Mouse (Mus musculus): ENCODE data around the gene Ccl21a. TPM values are rescaled to one million over a fixed set of nuclear protein-coding genes. Genes with fewer than 3 reads are reported as not detected.
"Not testable (repeated sequence)": the region's sequence is repeated elsewhere in the genome, so short reads cannot be mapped to it uniquely, and the experiment has no call there.

Ccl21a gene
- total RNA-seq (2021) (10 to 100 TPM in 1 of 2 experiments, 1 to 10 TPM in 1; 5.7 to 12.2 TPM), polyA plus RNA-seq (2012; rRNA removed) (2.3 and 3.8 TPM in 2 replicates)
- long read RNA-seq, partial matches to known transcripts: 0 of 2 reads
- long read RNA-seq, other reads (novel, unspliced or antisense): 0 of 2 reads

GRCm38 (mm10) chr4:42773893-42774292 lies at the start of gene Ccl21a:
Gene Ccl21a, minus strand, starts transcription at chr4:42773993.
- DNase-seq: not testable (repeated sequence)

DNA sequence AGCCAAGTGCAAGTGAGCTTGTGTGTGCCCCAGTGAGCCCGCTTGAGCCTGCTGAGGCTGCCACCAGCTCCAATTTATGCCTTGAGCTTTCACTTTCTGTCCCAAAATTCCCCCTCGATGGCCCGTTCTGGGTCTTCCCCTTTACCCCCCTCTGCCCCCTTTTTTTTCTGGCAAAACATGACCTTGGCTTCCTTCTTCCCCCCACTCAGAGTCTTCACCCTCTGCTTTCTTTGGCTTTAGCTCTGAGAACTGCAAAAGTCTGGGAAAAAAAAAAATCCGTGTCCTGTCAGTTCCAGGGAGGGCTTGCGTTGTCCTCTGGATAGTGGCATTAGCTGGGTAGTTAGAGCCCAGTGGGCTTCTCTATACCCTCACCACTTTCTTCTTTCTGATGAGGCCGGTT lies 17.3 kb downstream of the Ccl21a start, which contains the start of gene Ccl19:
Gene Ccl19 (minus strand): TSS at position 101 of the 400 bp plus-strand sequence.
- DNase-seq: not testable (repeated sequence)

GRCm38 (mm10) chr4:42735245-42735644 lies 38.5 kb downstream of the Ccl21a start, which contains the start of gene 4930578G10Rik:
Gene 4930578G10Rik, plus strand, starts transcription at chr4:42735545.
- not testable (repeated sequence) for DNase-seq

Other genes starting within 250 kb of the Ccl21a start
- not detected for gene Fam205a2, start 245.8 kb downstream of the Ccl21a start, total RNA-seq (2021)
- not detected in 2 replicates for gene Fam205a2, start 245.8 kb downstream of the Ccl21a start, polyA plus RNA-seq (2012; rRNA removed)
- not detected for gene Gm10591, start 161.8 kb downstream of the Ccl21a start, total RNA-seq (2021)
- not detected in 2 replicates for gene Gm10591, start 161.8 kb downstream of the Ccl21a start, polyA plus RNA-seq (2012; rRNA removed)
- 10 to 100 TPM; 14.5 to 24.0 TPM for gene Gm2564, start 144.3 kb downstream of the Ccl21a start, total RNA-seq (2021)
- gene Gm2564, start 144.3 kb downstream of the Ccl21a start, polyA plus RNA-seq (2012; rRNA removed): 13.6 and 16.2 TPM in 2 replicates
- gene Ccl27b, start 118.7 kb downstream of the Ccl21a start, total RNA-seq (2021): not detected
- gene Ccl27b, start 118.7 kb downstream of the Ccl21a start, polyA plus RNA-seq (2012; rRNA removed): not detected in 2 replicates
- not detected for gene Il11ra2, start 112.1 kb downstream of the Ccl21a start, total RNA-seq (2021)
- 0.34 and 0.61 TPM in 2 replicates for gene Il11ra2, start 112.1 kb downstream of the Ccl21a start, polyA plus RNA-seq (2012; rRNA removed)
- gene 4930578G10Rik, start 38.4 kb downstream of the Ccl21a start, total RNA-seq (2021): under 1 TPM in 1 of 2 experiments, not detected in 1; 0.55 TPM
- gene 4930578G10Rik, start 38.4 kb downstream of the Ccl21a start, polyA plus RNA-seq (2012; rRNA removed): 0.26 TPM in 1 of 2 replicates, not detected in the other
- gene Ccl19, start 17.4 kb downstream of the Ccl21a start, total RNA-seq (2021): 1 to 10 TPM; 1.8 to 6.7 TPM
- gene Ccl19, start 17.4 kb downstream of the Ccl21a start, polyA plus RNA-seq (2012; rRNA removed): 25.5 and 29.5 TPM in 2 replicates
- gene Fam205a1, start 79.9 kb upstream of the Ccl21a start, total RNA-seq (2021): not detected
- not detected in 2 replicates for gene Fam205a1, start 79.9 kb upstream of the Ccl21a start, polyA plus RNA-seq (2012; rRNA removed)
- gene Gm12394, start 82.8 kb upstream of the Ccl21a start, total RNA-seq (2021): under 1 TPM in 1 of 2 experiments, not detected in 1; 0.14 TPM
- gene Gm12394, start 82.8 kb upstream of the Ccl21a start, polyA plus RNA-seq (2012; rRNA removed): not detected in 2 replicates
- gene Fam205c, start 100.2 kb upstream of the Ccl21a start, total RNA-seq (2021): under 1 TPM in 1 of 2 experiments, not detected in 1; 0.17 TPM
- not detected in 2 replicates for gene Fam205c, start 100.2 kb upstream of the Ccl21a start, polyA plus RNA-seq (2012; rRNA removed)
- 1 to 10 TPM in 1 of 2 experiments, under 1 TPM in 1; 0.92 to 2.6 TPM for gene Phf24, start 142.7 kb upstream of the Ccl21a start, total RNA-seq (2021)
- gene Phf24, start 142.7 kb upstream of the Ccl21a start, polyA plus RNA-seq (2012; rRNA removed): 1.8 and 3.1 TPM in 2 replicates
- gene Dnajb5, start 175.8 kb upstream of the Ccl21a start, total RNA-seq (2021): 10 to 100 TPM; 17.7 to 18.3 TPM
- gene Dnajb5, start 175.8 kb upstream of the Ccl21a start, polyA plus RNA-seq (2012; rRNA removed): 7.4 TPM in 2 replicates
- gene 1700022I11Rik, start 195.6 kb upstream of the Ccl21a start, total RNA-seq (2021): not detected
- gene 1700022I11Rik, start 195.6 kb upstream of the Ccl21a start, polyA plus RNA-seq (2012; rRNA removed): not detected in 2 replicates
- 100 to 1,000 TPM; 305 to 320 TPM for gene Vcp, start 226.5 kb upstream of the Ccl21a start, total RNA-seq (2021)
- 671 and 857 TPM in 2 replicates for gene Vcp, start 226.5 kb upstream of the Ccl21a start, polyA plus RNA-seq (2012; rRNA removed)
- 1 to 10 TPM; 7.7 to 8.9 TPM for gene Fancg, start 236.5 kb upstream of the Ccl21a start, total RNA-seq (2021)
- 10.8 and 13.5 TPM in 2 replicates for gene Fancg, start 236.5 kb upstream of the Ccl21a start, polyA plus RNA-seq (2012; rRNA removed)

Data from adrenal gland, adult 2 months (tissue).